Mouse (Mus musculus) C2C12 (cell line): Measurements from ENCODE around the gene Lrrc30.

Experiments
- CTCF ChIP-seq: IDR thresholded peaks from one replicate; pipeline ENCODE4 v1.5.1; 2011; ENCODE audit not compliant: control insufficient read depth, insufficient read depth, insufficient read length
- MAX ChIP-seq: IDR thresholded peaks from one replicate; pipeline ENCODE4 v1.6.1; 2011; ENCODE audit warnings: mild to moderate bottlenecking, control low read depth
- MYOG ChIP-seq: IDR thresholded peaks from one replicate; pipeline ENCODE4 v1.6.1; 2011; ENCODE audit not compliant: control insufficient read depth, insufficient read length; ENCODE audit errors: extremely low read depth
- USF1 ChIP-seq: IDR thresholded peaks from one replicate; pipeline ENCODE4 v1.6.1; 2011; ENCODE audit warnings: low read depth, mild to moderate bottlenecking, control low read depth, moderate library complexity

DNA sequence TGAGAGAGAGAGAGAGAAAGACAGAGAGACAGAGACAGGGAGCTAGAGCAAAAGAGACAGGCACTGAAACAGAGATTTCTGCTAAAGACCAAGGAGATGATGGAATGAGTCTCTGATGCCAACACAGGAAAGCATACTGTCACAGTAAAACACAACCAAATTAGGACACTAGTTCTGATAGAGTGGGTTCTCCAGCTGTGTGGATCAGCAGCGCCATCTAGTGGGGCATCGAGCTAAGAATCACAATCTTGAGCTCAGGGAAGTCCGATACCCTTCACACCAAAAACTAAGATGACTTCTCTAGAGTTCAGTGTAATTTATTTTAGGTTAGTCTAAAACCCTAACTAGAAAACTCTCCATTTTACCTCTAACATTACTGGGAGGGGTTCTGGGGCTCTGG lies 35.5 kb upstream of the Lrrc30 start:
- TF ChIP-seq CTCF: peak; percentile 69
- no peak for TF ChIP-seq MAX
- no peak for TF ChIP-seq USF1
- no peak for TF ChIP-seq MYOG
